Mouse (Mus musculus): Measurements from ENCODE around the gene Mpc1. TPM values are rescaled to one million over a fixed set of nuclear protein-coding genes. Genes with fewer than 3 reads are reported as not detected.

Gene Mpc1
- total and polyA plus RNA-seq, 2 experiments from 2014 or later, result 744 to 986 TPM

GRCm38 (mm10) chr17:8301515-8301914 is 18.8 kb downstream of the Mpc1 start:
- DNase-seq (ENCODE audit: low spot score), result no peak
- 79% methylated on average over 4 of the region's 4 CpGs for whole genome bisulfite sequencing

DNA sequence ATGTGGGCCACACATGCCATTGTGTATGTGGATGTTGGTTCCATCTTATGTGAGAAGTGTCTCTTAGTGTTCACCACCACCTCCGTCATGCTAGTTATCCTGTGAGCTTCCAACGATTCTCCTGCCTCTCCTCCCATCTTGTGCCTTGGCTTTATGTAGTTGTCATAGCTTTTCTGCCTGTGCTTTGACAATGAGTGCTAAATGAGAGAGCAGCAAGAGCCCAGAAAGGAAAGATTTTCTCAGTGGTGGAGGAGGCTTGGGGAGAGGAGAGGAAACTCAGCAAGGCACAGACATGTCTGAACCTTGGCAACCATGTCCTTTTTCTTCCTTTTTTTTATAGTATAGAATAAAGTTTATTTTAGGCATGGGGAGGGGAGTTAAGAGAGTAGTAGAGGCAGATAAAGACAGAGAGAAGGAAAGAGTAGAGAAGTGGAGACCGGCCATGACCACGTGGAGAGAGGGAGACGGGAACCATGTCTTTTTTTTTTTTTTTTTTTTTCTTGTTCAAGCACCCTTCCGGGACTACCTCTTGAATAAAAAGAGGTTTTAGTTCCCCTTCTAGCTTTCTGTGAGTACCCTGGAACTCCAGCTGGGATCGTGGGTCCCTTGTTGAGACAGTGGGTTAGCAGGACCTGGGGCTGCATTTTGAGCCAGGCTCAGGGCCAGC is 20.2 kb downstream of the Mpc1 start:
- TF ChIP-seq CTCF (IDR thresholded peaks at IDR 0.05; ENCODE audit: low read depth) (no peak), EP300 (IDR thresholded peaks at IDR 0.05; ENCODE audit: low read depth) (no peak)
- no peak for DNase-seq (ENCODE audit: low spot score)
- Histone ChIP-seq H3K4me1 (ENCODE audit: control insufficient read depth, insufficient read depth) (no peaks in the 10 kb centered on the region), H3K4me3 (ENCODE audit: low read depth, low read length) (no peak overlapping the region), H3K36me3 (replicated peaks; ENCODE audit: control insufficient read depth, insufficient read depth, low read length) (0 out of 2 replicates have a peak, but pooled peaks cover 11% of the 10 kb centered on the region), H3K9ac (replicated peaks; ENCODE audit: low read depth, low read length) (no peak overlapping the region), H3K4me2 (ENCODE audit: low read depth, low read length) (no peak overlapping the region), H3K27me3 (ENCODE audit: control insufficient read depth, insufficient read depth, low read length) (no peaks in the 10 kb centered on the region), H3K27ac (ENCODE audit: low read depth) (no peak overlapping the region), H3K9me3 (replicated peaks; ENCODE audit: control insufficient read depth, low read length) (no peaks in the 10 kb centered on the region)
- no peak for ATAC-seq (ENCODE audit: insufficient read depth, low read depth)
- 68% methylated on average over 7 of the region's 7 CpGs for WGBS

More at GRCm38 (mm10) chr17:8301515-8301914, 18.8 kb downstream of the Mpc1 start:
- no peak for TF ChIP-seq EP300 (IDR thresholded peaks at IDR 0.05; ENCODE audit: low read depth)
- no peak for TF ChIP-seq CTCF (IDR thresholded peaks at IDR 0.05; ENCODE audit: low read depth)
- no peak for ATAC-seq (ENCODE audit: insufficient read depth, low read depth)
- Histone ChIP-seq H3K4me1 (ENCODE audit: control insufficient read depth, insufficient read depth) (no peaks in the 10 kb centered on the region), H3K36me3 (replicated peaks; ENCODE audit: control insufficient read depth, insufficient read depth, low read length) (peaks cover 20% of the 10 kb centered on the region), H3K4me2 (ENCODE audit: low read depth, low read length) (no peak overlapping the region), H3K4me3 (ENCODE audit: low read depth, low read length) (no peak overlapping the region), H3K9me3 (replicated peaks; ENCODE audit: control insufficient read depth, low read length) (no peaks in the 10 kb centered on the region), H3K9ac (replicated peaks; ENCODE audit: low read depth, low read length) (no peak overlapping the region), H3K27me3 (ENCODE audit: control insufficient read depth, insufficient read depth, low read length) (no peaks in the 10 kb centered on the region), H3K27ac (ENCODE audit: low read depth) (no peak overlapping the region)

DNA sequence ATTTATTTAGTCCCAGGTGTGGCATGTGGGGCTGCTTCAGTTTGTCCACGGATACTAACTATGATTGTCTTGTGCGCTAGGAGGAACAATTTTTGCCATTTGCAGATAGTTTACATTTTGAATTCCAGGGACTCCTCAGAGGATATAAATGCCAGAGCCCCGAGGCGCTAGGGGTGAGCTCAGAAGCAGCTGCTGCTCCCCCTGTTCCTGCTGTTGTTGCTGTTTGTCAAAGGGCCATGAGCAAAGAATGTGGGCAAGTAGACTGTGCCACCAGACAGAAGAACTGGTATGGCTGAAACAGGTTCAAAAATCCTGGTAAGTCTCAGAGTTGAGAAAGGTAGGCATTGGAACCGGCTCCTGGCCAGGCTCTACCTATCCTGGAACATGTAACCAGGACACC is 21.0 kb downstream of the Mpc1 start:
- WGBS, result 64% methylated on average over 5 of the region's 5 CpGs

DNA sequence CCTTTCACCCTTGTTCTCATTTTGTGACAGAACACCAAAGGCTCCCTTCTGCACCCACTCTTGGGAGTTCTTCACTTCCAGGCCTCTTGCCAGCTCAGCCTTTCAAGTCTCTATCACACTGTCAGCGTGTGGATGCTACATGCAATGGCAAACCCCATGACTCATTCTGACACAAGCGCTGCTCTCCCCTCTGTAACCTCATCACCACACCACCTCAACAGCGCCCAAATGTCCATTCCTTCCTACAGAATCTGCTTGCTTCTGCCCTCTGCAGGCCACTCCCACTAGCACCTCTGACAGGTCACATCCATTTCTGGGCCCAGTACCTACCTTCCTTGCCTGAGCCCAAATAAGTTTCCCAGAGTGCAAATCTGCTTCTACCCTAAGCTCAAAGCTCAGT is 23.1 kb downstream of the Mpc1 start:
- Histone ChIP-seq H3K27ac (ENCODE audit: low read depth) (no peak overlapping the region), H3K27me3 (ENCODE audit: control insufficient read depth, insufficient read depth, low read length) (no peaks in the 10 kb centered on the region), H3K9me3 (replicated peaks; ENCODE audit: control insufficient read depth, low read length) (no peaks in the 10 kb centered on the region), H3K4me1 (ENCODE audit: control insufficient read depth, insufficient read depth) (no peaks in the 10 kb centered on the region), H3K4me3 (ENCODE audit: low read depth, low read length) (no peak overlapping the region), H3K36me3 (replicated peaks; ENCODE audit: control insufficient read depth, insufficient read depth, low read length) (no peaks in the 10 kb centered on the region), H3K4me2 (ENCODE audit: low read depth, low read length) (no peak overlapping the region), H3K9ac (replicated peaks; ENCODE audit: low read depth, low read length) (no peak overlapping the region)
- DNase-seq (ENCODE audit: low spot score) (no peak), ATAC-seq (ENCODE audit: insufficient read depth, low read depth) (peak; percentile 30; the same call in 1 of the 2 replicates)
- TF ChIP-seq EP300 (IDR thresholded peaks at IDR 0.05; ENCODE audit: low read depth) (no peak), CTCF (IDR thresholded peaks at IDR 0.05; ENCODE audit: low read depth) (peak; percentile 42)
- WGBS, result 26% methylated on average over 3 of the region's 3 CpGs

More for the DNA sequence above, 21.0 kb downstream of the Mpc1 start:
- H3K9ac ChIP-seq (replicated peaks; ENCODE audit: low read depth, low read length), result no peak overlapping the region
- H3K36me3 ChIP-seq (replicated peaks; ENCODE audit: control insufficient read depth, insufficient read depth, low read length), result 0 out of 2 replicates have a peak, but pooled peaks cover 7% of the 10 kb centered on the region
- DNase-seq (ENCODE audit: low spot score) (no peak), ATAC-seq (ENCODE audit: insufficient read depth, low read depth) (no peak)
- H3K9me3 ChIP-seq (replicated peaks; ENCODE audit: control insufficient read depth, low read length), result no peaks in the 10 kb centered on the region
- H3K4me3 ChIP-seq (ENCODE audit: low read depth, low read length), result no peak overlapping the region
- no peak overlapping the region for H3K27ac ChIP-seq (ENCODE audit: low read depth)
- TF ChIP-seq EP300 (IDR thresholded peaks at IDR 0.05; ENCODE audit: low read depth) (no peak), CTCF (IDR thresholded peaks at IDR 0.05; ENCODE audit: low read depth) (no peak)
- H3K4me1 ChIP-seq (ENCODE audit: control insufficient read depth, insufficient read depth), result no peaks in the 10 kb centered on the region
- no peak overlapping the region for H3K4me2 ChIP-seq (ENCODE audit: low read depth, low read length)
- H3K27me3 ChIP-seq (ENCODE audit: control insufficient read depth, insufficient read depth, low read length), result no peaks in the 10 kb centered on the region

- TF ChIP-seq CTCF (IDR thresholded peaks at IDR 0.05; ENCODE audit: low read depth) (no peak), EP300 (IDR thresholded peaks at IDR 0.05; ENCODE audit: low read depth) (peak; percentile 80)
- DNase-seq (ENCODE audit: low spot score) (peak; percentile 91), ATAC-seq (ENCODE audit: insufficient read depth, low read depth) (peak; percentile 96)
- under 1% methylated on average over 53 of the region's 54 CpGs for WGBS
- Histone ChIP-seq H3K9me3 (replicated peaks; ENCODE audit: control insufficient read depth, low read length) (no peaks in the 10 kb centered on the region), H3K4me3 (ENCODE audit: low read depth, low read length) (peak within 1 kb of the TSS; percentile 96), H3K9ac (replicated peaks; ENCODE audit: low read depth, low read length) (peak within 1 kb of the TSS; percentile 74), H3K36me3 (replicated peaks; ENCODE audit: control insufficient read depth, insufficient read depth, low read length) (no peaks in the 10 kb centered on the region), H3K27me3 (ENCODE audit: control insufficient read depth, insufficient read depth, low read length) (no peaks in the 10 kb centered on the region), H3K4me1 (ENCODE audit: control insufficient read depth, insufficient read depth) (peaks cover 3% of the 10 kb centered on the region; the same call in 1 of the 2 replicates), H3K27ac (ENCODE audit: low read depth) (peak within 1 kb of the TSS; percentile 78), H3K4me2 (ENCODE audit: low read depth, low read length) (peak within 1 kb of the TSS; percentile 83)
Measured at GRCm38 (mm10) chr17:8310838-8311614, 28.3 kb downstream of the Mpc1 start, which contains the start of gene Sft2d1. Sft2d1 (plus strand) TSS chr17:8311102.
